Mouse (Mus musculus): ENCODE measurements around the gene Mettl11b.
"Not testable (repeated sequence)": the region's sequence is repeated elsewhere in the genome, so short reads cannot be mapped to it uniquely, and the experiment has no call there.

The Mettl11b gene

DNA sequence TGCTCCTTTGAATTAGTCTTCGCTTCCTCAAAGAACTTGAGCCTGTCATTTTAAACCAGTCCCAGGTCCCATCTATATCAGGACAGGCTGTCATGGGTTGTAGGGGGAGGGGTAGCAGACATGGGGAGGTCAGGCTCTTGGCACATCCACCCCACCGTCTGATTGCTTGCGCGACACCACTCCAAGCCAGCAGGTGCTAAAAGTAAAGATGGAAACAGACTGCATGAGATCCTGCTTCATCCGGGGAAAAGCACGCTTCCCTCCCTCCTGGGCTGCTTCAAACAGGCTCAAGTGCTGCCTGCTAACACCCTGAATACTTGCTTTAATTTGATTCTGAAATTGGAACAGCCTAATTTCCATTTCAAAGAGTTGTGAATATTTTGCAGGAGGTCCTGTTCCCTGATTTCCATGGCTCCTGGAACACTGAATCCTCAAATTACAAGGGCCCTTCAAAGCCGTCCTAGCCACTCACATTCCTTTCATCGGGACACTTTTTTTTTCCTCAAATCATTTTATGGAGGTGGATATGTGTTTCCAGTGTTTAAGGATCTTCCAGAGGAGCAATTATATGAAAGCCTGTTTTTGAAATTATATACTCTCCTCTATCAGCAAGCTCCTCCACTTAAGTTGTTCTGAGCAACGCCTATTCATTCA, at the start of gene Mettl11b:
Mettl11b (minus strand) TSS at position 127 of the 654 bp plus-strand sequence.
- DNase-seq (ENCODE audit: low spot score in 2 of 2): peak in 1 of 2 experiments; percentile 3

DNA sequence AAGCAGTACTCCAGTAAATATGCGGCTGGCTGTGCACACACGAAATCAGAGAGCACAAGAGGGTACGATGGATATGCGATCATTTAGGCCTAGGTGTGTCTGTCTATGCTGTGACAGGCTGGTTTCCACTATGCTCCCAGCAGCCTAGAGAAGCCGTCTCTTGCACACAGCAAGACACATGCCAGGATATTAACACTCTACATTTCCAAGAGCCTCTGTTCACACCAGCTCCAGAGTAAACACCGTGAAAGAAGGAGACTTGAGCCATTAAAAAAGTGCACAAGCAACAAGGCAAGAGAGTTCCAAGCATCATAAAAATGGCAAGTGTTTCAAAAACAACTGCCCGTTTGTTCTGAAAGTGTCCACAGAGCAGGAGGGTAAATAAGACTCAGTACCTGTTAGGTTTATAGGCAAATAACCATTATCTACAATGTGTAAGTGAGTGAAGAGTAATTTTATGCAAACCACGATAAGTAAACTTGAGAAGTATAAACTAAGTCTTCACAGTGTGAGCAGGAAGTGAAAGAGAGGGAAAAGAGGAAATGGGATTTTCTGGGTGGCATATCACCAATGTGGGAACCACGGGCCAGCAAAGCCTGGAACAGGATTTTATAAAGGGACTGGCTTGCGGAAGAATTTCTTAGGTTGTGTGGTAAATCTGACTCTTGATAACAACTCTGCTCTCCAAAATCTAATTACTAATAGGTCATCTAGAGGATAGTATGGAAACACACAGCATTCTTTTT, 32.6 kb upstream of the Mettl11b start:
- DNase-seq (ENCODE audit: low spot score in 2 of 2): no peak

DNA sequence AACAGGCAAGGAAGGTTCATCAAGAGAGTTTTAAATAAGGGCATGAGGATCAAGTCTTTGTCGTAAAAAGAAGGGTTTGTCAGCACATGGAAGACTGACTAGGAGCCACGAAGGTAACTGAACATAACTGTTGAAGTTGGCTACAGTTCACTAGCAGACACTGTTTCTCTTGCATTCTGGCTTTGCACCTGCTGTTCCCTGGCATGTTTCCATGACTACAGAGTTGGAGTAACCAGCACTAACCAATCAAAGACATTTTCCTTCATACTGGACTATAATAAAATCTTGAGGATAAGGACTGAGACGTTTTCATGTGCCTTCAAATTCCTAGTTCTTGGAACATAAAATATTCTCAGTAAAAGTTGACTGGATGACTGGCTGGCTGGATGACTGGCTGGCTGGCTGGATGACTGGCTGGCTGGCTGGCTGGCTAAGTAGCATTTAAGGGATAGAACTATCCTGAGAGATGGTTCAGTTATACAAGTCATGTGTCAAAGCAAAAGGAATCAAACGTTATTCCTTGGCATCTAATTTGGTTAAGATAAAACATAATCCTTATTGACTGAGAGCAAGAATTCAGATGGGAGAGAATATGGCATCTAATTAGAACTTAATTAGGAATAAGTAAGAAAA, 26.4 kb upstream of the Mettl11b start:
- no peak for DNase-seq (ENCODE audit: low spot score in 2 of 2)

DNA sequence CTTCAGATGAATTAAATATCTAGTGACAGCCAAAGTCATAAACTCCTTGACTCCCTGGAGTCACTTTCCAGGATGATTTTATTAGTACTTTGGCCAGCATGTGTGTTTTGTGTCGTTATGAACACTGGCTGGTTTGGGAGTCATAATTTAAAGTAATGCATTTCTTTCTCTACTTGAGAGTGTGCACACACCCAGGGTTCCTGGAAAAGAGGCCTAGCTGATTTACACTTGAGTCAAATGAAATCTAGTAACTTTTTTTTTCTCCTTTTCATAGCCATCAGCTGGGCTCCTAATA, 12.2 kb upstream of the Mettl11b start:
- DNase-seq (ENCODE audit: low spot score in 2 of 2): no peak

DNA sequence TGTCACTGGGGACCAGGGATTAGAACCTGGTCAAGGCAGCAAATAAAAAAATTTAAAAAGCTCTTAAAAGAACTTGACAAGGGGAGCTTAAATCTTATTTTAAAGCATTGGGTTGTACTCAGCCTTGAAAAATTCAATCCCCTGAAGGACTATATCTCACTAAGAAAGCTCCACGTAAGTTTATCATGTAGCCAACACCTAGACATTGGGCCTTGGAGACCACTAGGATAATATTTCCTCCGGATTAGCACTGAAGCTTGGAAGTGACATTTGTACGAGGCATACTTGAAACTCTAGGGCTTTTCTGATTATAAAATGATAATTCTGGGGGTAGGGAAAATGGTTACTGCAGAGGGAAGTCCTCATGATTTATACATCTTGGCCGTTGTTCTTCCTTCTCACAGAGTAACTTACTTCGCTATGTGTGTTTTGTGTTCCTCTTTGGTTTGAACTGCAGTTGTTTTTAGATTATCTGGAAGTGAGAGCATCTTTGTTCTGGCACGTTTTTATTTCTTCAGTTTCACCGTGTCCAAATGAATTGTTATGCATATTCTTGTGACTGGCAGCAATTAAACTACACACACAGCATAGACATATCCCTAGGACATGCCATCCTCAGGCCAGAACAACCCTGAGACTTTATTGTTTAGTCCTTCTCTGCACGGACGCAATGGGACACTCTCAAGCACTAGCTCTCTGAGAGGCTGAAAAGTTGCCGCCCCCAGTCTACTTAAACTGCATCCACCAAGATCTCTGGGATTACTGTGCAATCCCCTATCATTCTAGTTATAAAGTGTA, 11.6 kb upstream of the Mettl11b start:
- DNase-seq (ENCODE audit: low spot score in 2 of 2): no peak

DNA sequence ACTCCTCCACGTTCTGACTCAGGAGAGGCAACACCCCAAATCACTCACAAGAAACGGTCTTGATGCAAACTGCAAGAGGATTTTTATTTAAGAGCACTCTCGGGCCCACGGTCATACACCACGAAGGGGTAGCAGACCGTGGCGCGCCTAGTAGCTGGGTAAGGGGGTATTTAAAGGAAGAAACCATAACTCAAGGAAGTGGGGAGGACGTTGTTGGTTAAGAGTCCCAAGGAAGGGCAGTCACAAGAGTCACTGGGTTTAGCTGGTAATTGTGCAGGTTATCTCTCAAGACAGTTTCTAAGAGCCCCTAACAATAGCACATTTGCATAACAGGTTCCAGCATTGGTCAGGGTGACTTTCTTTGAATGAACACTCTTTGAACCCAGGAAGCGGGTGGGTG, 6.1 kb upstream of the Mettl11b start:
- not testable (repeated sequence) for DNase-seq (ENCODE audit: low spot score in 2 of 2)

DNA sequence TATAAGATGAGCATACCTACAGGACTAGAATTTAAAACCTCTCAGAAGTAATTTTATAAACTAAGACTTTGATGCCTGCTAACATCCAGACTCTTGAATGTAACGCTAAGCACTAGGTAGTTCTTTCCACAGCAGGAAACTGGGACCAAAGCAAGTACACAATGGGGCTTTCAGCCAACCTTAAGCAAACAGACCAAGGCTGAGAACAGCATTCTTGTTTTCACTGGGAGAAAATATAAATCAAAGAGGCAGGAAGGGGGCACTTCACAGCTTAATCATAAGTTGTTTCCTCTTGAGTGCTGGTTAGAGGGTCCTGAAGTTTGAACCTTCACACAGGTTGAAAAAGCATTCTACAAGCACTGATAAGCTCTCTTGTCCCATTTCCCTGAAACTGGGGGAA, 1.1 kb downstream of the Mettl11b start:
- no peak for DNase-seq (ENCODE audit: low spot score in 2 of 2)

DNA sequence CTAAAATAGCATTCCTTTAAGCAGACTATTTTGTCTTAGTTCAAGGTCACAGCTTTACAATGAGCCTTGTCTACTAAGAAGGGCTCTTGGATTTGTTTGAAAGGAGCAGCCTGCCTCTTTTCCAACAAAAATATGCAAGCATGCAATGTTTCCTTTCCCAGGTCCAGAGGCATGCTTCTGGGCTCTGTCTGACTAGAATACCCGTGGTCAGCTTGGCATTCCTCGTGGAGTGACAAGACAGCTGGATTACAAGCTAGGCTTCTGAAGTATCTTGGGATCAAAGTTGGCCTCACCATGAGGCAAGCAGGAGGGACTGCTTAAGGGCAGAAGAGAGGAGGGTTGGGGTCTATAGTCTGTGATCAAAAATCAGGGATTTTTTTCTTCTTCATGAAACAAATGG, 16.4 kb downstream of the Mettl11b start:
- no peak for DNase-seq (ENCODE audit: low spot score in 2 of 2)

DNA sequence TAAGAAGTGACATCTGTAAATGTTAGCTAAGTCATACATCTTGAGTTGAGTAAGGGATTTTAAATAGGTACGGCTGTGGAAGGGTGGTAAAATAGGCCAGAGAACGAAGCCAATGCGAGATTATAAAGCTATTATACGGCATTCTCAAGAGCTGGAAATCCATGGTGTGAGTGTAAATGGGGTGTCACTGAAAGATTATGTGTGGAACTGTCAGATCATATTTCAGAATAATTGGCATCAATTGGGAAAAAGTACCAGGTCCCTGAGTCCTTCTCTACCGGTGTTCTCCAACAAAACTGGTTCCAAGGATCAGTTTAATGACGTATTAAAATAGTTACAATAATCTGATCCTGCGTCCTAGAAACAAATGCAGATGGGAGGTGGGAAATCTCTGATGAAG, 24.5 kb downstream of the Mettl11b start:
- DNase-seq (ENCODE audit: low spot score in 2 of 2): no peak

DNA sequence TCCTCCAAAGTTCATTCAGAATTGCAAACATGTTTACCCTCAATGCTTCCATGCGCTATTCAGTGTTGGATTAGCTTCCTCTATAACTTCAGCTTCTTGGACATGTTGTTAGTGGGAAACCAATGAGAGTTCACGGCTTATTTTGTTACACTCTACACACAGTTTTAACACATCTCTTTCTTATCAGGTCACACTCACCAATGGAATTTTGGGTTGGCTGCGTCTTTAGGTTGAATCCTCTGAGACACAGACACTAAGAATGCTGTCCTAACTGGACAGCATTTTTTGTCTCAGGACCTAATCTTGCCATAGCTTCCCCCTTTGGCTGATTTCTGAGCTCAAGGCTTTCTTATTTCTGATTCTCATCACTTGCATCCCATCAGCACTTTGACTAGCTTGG, 25.3 kb downstream of the Mettl11b start:
- DNase-seq (ENCODE audit: low spot score in 2 of 2): no peak

DNA sequence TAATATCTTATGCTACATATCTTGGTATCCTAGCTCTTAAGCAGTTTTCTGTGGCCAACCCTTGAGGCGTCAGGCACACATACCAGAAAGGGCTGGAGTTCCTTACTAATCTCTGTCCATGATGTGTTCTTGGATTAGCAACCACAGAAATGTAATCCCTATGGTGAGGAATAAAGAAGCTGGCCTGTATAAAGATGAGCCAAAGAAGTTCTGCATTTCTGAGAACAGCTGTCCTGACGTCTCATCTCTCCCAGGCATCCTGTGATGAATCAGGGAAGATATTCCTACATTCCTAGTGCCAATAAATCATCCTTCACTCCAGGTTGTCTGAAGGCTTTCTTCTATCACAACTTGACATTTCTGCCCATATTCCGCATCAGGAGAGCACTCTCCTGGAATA, 33.2 kb downstream of the Mettl11b start:
- no peak for DNase-seq (ENCODE audit: low spot score in 2 of 2)

DNA sequence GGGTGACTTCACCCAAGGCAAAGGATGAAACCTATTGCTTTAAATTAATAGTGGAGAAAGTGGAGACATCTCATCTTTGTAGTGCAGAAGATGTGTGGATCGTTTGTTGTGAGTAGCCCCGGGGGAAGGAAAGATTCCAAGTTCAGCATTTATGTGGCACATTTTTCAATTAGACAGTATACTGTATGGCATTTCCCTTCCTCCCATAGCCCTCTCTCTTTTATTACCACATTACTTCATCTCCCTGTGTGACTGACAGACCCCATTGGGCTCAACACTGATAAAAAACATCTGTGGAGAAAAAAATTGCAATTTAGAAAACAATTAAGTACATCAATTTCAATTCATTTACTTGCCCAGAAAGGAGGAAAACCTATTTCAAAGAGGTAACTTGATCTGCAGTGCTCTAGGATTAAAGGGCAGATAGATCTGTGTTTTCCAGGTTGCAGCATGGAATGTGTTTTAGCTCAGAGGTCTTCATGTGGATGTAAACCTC, 42.0 kb downstream of the Mettl11b start:
- DNase-seq (ENCODE audit: low spot score in 2 of 2): no peak

DNA sequence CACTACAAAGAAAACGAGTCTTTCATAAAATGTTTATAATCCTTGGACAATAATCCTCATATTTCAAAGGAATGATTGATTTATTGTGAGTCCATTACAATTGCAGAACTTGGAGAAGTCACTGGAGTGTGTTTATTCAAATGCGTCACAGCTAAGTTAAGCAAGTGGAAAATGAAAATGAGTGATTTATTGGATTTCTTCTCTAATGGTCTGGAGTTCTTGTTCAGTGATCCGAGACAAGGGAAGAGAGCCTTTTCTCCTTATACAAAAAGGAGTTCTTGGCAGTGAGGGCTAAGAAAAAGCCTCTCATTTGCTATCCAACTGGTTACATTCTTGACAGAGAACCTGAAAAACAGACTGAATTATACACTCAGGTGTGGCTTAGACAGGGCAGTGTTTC, 42.9 kb downstream of the Mettl11b start:
- no peak for DNase-seq (ENCODE audit: low spot score in 2 of 2)

DNA sequence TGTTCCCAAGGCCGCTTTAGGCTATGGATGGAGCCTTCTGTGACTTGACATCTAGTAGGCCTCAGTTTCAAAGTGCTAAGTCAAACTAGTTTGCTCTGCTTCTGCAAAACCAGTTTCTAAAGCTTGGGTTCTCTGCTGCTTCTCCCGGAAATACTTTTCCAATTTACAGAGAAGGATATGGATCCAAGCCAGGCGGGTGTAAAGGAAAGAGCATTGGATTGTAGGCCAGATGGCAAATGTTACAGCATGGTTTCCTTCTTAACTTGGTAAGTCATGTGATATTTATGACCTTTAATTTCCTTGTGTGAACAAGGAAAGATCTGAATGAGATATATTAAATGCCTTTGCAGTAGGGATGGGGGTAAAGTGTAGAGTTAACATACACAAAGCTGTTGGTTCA, 52.2 kb downstream of the Mettl11b start:
- no peak for DNase-seq (ENCODE audit: low spot score in 2 of 2)

DNA sequence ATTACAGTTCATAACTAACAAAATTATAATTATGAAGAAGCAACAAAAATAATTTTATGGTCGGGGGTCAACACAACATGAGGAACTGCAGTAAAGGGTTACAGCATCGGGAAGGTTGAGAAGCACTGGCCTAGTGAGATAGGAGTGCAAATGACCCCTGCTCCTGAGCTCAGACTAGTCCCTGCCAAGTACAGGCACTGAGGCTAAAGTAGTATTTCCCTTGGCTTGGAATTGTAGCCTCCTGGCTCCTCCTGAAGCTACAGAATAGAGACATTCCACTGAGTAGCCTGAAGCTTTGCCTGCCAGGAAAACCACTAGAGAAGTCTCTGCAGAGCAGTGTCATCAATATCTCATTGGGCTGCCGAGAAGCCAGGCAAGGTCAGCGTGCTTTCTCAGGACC, 53.7 kb downstream of the Mettl11b start:
- no peak for DNase-seq (ENCODE audit: low spot score in 2 of 2)

DNA sequence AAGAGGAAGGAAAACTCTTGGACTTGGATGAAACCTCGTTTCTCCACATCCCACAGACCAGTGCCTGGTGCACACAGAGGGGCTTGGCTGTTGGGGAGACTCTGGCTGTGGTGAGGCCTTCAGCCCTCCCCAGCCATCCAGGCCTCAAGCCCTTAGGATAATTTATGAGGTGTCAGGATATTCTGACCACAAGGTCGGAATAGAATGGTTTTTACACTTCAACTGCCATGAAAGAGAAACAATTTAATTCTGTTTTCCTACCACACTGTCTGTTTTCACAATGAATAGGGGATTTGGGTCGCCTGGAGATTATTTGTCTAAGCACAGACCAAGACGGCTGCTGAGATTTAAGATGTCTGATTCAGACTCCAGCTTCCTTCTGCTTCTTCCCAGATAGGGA, 54.3 kb downstream of the Mettl11b start:
- no peak for DNase-seq (ENCODE audit: low spot score in 2 of 2)

DNA sequence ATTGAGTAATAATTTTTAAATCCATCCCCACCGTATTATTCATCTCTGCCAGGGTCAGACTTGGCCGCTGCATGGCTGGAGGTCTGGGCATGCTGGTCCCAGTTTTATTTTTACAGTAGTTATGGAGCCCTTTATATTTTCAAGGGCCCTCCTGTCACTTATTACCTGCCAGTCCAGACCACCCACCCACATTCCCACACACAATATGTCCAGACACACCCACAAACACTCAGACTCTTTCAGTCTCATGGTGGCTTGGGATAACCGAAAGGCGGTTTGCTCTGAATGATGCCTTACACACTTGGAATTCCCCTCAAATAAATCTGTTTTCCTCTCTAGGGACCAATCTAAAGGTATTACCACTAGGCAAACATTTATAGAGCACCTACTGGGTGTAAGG, 55.1 kb downstream of the Mettl11b start:
- DNase-seq (ENCODE audit: low spot score in 2 of 2): no peak

DNA sequence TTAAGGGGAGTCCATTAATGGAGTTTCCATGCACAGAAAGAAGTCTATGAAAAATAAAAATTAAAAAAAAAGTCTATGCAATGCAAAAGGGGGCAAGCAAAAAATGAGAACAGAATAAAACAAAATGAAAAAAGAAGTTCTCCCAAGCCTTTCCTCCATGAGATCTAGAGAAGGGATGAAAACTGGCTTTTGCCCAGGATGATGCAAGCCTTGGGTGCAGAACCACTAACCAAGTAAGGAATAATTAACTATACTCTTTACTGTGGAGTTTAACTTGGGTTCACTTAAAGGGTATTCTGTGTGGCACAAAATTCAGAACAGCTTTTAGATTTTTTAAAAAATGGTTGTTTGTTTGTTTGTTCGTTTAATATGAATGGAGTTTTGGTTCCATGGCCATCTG, 62.6 kb downstream of the Mettl11b start:
- DNase-seq (ENCODE audit: low spot score in 2 of 2): no peak

DNA sequence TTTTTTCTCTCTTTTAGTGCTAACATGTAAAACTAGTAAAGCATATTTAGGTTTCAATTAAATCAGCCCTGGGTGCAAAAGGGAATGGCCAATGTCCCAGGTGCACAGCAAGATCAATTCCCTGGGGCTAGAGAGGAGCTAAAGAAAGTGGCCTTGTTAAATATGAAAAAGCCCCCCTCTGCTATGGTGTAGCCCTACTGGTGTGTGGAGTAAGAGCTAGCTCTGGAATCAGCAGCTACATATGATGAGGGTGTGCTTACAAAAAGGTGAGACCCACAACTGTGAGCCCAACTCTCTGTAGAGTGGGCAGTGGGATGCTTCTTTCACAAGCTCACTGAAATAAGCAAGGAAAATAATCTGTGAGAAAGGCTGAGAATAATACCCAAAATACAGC, 66.5 kb downstream of the Mettl11b start:
- no peak for DNase-seq (ENCODE audit: low spot score in 2 of 2)

DNA sequence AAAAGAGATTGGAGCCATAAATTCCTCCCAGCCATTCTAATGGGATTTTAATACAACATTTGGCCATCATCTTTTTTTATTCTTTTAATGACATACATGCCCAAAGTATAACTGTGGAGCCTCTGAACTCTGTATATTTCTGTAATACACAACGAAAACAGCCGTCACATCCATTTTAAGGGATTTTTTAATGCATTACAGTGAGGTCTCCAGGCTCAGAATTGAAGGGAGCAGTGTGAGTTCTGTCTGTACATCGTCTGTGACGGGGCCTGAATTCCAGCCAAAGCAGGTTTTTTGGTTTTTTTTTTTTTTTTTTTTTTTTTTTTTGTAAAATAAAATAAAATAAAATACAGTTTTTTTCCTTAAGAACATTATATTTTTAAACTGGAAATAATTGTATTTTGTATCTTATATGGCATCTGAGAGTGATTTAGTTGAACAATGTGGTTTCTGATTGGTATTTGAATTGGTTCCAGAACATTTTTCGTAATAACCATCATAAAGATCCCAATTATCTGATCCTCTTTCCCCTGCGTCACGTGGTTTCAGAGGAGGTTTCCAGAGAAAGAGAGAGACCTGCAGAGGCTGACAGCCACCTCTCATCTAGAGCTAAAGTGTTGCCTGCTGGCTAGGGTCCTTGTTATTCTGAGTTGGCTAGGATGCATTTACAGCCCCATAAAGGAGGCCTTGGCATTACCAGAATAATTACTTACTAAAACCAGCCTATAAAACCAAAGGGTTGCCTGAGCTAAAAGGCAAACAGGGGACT, 67.1 kb downstream of the Mettl11b start:
- no peak for DNase-seq (ENCODE audit: low spot score in 2 of 2)

DNA sequence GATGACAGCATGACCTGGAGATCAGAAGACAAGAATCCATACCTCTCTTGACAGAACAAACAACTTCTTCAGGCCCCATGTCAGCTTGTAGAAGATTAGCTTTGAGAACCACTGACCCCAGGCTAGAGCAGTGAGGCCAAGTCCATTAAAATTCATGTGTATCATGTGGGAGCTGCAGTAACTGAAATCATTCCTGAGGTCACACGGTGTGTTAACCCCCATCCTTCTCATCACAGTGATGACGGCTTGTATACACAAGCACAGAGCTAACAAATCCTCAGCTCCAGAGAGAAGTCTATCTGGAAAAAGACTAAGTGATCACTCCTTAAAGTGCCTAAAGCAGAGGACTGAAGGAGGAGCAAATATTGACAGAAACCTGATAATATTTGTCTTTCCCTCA, 68.0 kb downstream of the Mettl11b start:
- DNase-seq (ENCODE audit: low spot score in 2 of 2): no peak

DNA sequence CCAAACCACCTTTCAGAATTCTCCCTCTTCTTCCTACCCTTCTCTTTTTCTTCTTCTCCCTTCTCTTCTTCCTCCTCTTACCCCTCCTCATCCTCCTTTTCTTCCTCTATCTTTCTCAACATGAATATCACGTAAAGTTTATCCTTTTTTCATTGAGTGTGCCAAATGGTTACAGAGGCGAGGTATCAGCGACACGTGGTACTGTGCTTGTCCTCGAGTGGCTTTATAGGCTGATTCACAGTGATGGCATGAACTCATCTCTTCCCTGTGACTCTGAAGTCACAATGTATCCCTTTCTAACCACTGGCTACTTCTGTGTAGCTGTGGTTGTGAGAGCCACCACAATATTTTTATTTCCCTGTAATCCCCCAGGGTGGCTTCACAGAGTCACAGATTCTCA, 68.6 kb downstream of the Mettl11b start:
- no peak for DNase-seq (ENCODE audit: low spot score in 2 of 2)

Measured in frontal cortex, postnatal 25 days (tissue).